Mouse (Mus musculus) kidney, adult 18-20 months (tissue): ENCODE results near the gene Pear1.
"Not testable (repeated sequence)": the region's sequence is repeated elsewhere in the genome, so short reads cannot be mapped to it uniquely, and the experiment has no call there.

ENCODE experiments used
- DNase-seq: peaks from one replicate; pipeline ENCODE4 v3.0.0; 2021

The Pear1 gene

GRCm38 (mm10) chr3:87824206-87824605 lies at the start of gene Pear1:
Gene Pear1, minus strand, starts transcription at chr3:87824306.
- not testable (repeated sequence) for DNase-seq

- not testable (repeated sequence) for DNase-seq
Observed at GRCm38 (mm10) chr3:87864111-87864510, 40.0 kb upstream of the Pear1 start.

- DNase-seq, result peak; percentile 63
Observed at GRCm38 (mm10) chr3:87859813-87860212, 35.7 kb upstream of the Pear1 start.

GRCm38 (mm10) chr3:87857666-87858065 lies 33.6 kb upstream of the Pear1 start:
- no peak for DNase-seq

GRCm38 (mm10) chr3:87855936-87856335 lies 31.8 kb upstream of the Pear1 start:
- DNase-seq, result no peak

GRCm38 (mm10) chr3:87854795-87855568 lies 30.9 kb upstream of the Pear1 start:
- DNase-seq, result peak; percentile 46

GRCm38 (mm10) chr3:87849117-87849516 lies 25.0 kb upstream of the Pear1 start:
- no peak for DNase-seq

- no peak for DNase-seq
Observed at GRCm38 (mm10) chr3:87847680-87848079, 23.6 kb upstream of the Pear1 start.

- DNase-seq, result no peak
Observed at GRCm38 (mm10) chr3:87846650-87847110, 22.6 kb upstream of the Pear1 start, which contains the start of gene Sh2d2a. Gene Sh2d2a, plus strand, starts transcription at chr3:87846755.

GRCm38 (mm10) chr3:87846186-87846585 lies 22.1 kb upstream of the Pear1 start:
- DNase-seq, result no peak

GRCm38 (mm10) chr3:87844981-87845380 lies 20.9 kb upstream of the Pear1 start:
- no peak for DNase-seq

GRCm38 (mm10) chr3:87840858-87841257 lies 16.8 kb upstream of the Pear1 start:
- DNase-seq, result no peak

- peak; percentile 81 for DNase-seq
Observed at GRCm38 (mm10) chr3:87838622-87839021, 14.5 kb upstream of the Pear1 start.

- DNase-seq, result peak; percentile 25
Observed at GRCm38 (mm10) chr3:87833482-87833881, 9.4 kb upstream of the Pear1 start.

- no peak for DNase-seq
Observed at GRCm38 (mm10) chr3:87832109-87832859, 8.2 kb upstream of the Pear1 start.

GRCm38 (mm10) chr3:87829025-87829424 lies 4.9 kb upstream of the Pear1 start:
- no peak for DNase-seq

GRCm38 (mm10) chr3:87828435-87828834 lies 4.3 kb upstream of the Pear1 start:
- no peak for DNase-seq

GRCm38 (mm10) chr3:87818226-87818625 lies 5.9 kb downstream of the Pear1 start:
- no peak for DNase-seq

GRCm38 (mm10) chr3:87816646-87817093 lies 7.4 kb downstream of the Pear1 start:
- peak; percentile 79 for DNase-seq

GRCm38 (mm10) chr3:87816166-87816565 lies 7.9 kb downstream of the Pear1 start:
- no peak for DNase-seq

- DNase-seq, result no peak
Observed at GRCm38 (mm10) chr3:87812873-87813272, 11.2 kb downstream of the Pear1 start.

- DNase-seq, result no peak
Observed at GRCm38 (mm10) chr3:87812413-87812812, 11.7 kb downstream of the Pear1 start.

GRCm38 (mm10) chr3:87811297-87811696 lies 12.8 kb downstream of the Pear1 start:
- no peak for DNase-seq
